Mouse (Mus musculus): ENCODE measurements at regions not wholly inside any gene's neighbourhood (a gene's known extent, or its start where the extent isn't known, plus 50 kb on each side); places are given as distances from the start of the nearest gene placed in this dataset.

DNA sequence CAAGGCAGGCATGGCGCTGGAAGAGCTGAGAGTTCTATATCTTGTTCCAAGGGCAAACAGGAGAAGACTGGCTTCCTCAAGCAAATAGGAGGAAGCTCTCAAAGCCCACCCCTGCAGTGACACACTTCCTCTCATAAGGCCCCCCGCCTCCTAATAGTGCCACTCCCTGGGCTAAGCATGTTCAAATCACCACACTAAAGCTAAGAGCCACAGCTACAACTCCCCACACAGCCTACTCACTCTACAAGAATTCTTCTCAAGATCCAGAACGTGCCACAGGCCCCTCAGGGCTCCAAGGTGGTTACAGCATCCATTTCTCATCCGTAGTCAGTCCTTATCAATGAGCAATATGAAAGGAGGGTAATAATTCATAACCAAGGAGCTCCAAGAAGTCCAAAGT is 103.4 kb upstream of the Map4k3 start:
- no peak for TF ChIP-seq CTCF (IDR thresholded peaks at IDR 0.05; ENCODE audit: low read depth, low read length)
- TF ChIP-seq POLR2A (IDR thresholded peaks at IDR 0.05; ENCODE audit: extremely low read depth, insufficient read depth, low read length) = no peak

All from liver, adult 2 months (tissue).